Mouse (Mus musculus) embryonic fibroblast, embryonic 13.5 days (primary cell): Measurements from ENCODE around the gene Sec13. TPM values are rescaled to one million over a fixed set of nuclear protein-coding genes. Genes with fewer than 3 reads are reported as not detected.
A peak's percentile ranks its signal among the peaks of the same experiment; 100 is the strongest.

Source experiments
- H3K27ac ChIP-seq: 2 replicates; pipeline ENCODE4 v1.5.1; 2012; ENCODE audit warnings: low read length, control low read depth, inconsistent platforms; ENCODE audit not compliant: insufficient read depth
- H3K4me1 ChIP-seq: 2 replicates; pipeline ENCODE4 v1.6.1; 2011; ENCODE audit warnings: low read length; ENCODE audit not compliant: control insufficient read depth, insufficient read depth
- H3K4me3 ChIP-seq: 2 replicates; pipeline ENCODE4 v1.5.1; 2011; ENCODE audit warnings: mild to moderate bottlenecking, control low read depth, low read length; ENCODE audit not compliant: insufficient read depth
- CTCF ChIP-seq: IDR thresholded peaks from 2 replicates; pipeline ENCODE4 v1.5.1; 2011; ENCODE audit warnings: mild to moderate bottlenecking, control low read depth, low read length, moderate library complexity, borderline replicate concordance; ENCODE audit not compliant: insufficient read depth
- POLR2A ChIP-seq: IDR thresholded peaks from 2 replicates; pipeline ENCODE4 v1.6.1; 2011; ENCODE audit warnings: low read depth, mild to moderate bottlenecking, control low read depth, low read length, moderate library complexity
- polyA plus RNA-seq: library from polyadenylated mRNA; stranded (reverse); fragments of >200 nt; gene quantifications from 2 replicates; pipeline ENCODE4 v1.2.4, GENCODE M21; 2011; ENCODE audit warnings: low read depth; ENCODE audit not compliant: missing spikeins, insufficient read length

Sec13 gene
- polyA plus RNA-seq, 1 experiment: 189 TPM

GRCm38 (mm10) chr6:113691084-113691462 is 49.5 kb downstream of the Sec13 start:
- TF ChIP-seq POLR2A (no peak), CTCF (no peak)
- Histone ChIP-seq H3K27ac (peak overlapping the region; percentile 88), H3K4me3 (peak overlapping the region; percentile 48), H3K4me1 (peaks cover 7% of the 10 kb centered on the region)

- TF ChIP-seq POLR2A (peak; percentile 63), CTCF (no peak)
- H3K4me1 ChIP-seq: peaks cover 3% of the 10 kb centered on the region
- peak overlapping the region; percentile 88 for H3K27ac ChIP-seq
- peak overlapping the region; percentile 48 for H3K4me3 ChIP-seq
Measured at GRCm38 (mm10) chr6:113690400-113691083, 50.0 kb downstream of the Sec13 start.

GRCm38 (mm10) chr6:113690008-113690399 is 50.5 kb downstream of the Sec13 start:
- Histone ChIP-seq H3K4me1 (peaks cover 3% of the 10 kb centered on the region), H3K27ac (peak overlapping the region; percentile 88), H3K4me3 (no peak overlapping the region)
- no peak for TF ChIP-seq CTCF

- no peak overlapping the region for H3K27ac ChIP-seq
Measured at GRCm38 (mm10) chr6:113686551-113687125, 53.9 kb downstream of the Sec13 start.

GRCm38 (mm10) chr6:113683081-113683825 is 57.3 kb downstream of the Sec13 start:
- Histone ChIP-seq H3K4me3 (no peak overlapping the region), H3K4me1 (no peaks in the 10 kb centered on the region), H3K27ac (no peak overlapping the region)
- no peak for TF ChIP-seq CTCF
- TF ChIP-seq POLR2A: no peak

More at GRCm38 (mm10) chr6:113686551-113687125, 53.9 kb downstream of the Sec13 start:
- TF ChIP-seq POLR2A: no peak
- TF ChIP-seq CTCF: no peak
- Histone ChIP-seq H3K4me1 (peaks cover 3% of the 10 kb centered on the region), H3K4me3 (no peak overlapping the region)

GRCm38 (mm10) chr6:113681271-113681670 is 59.3 kb downstream of the Sec13 start:
- Histone ChIP-seq H3K4me3 (no peak overlapping the region), H3K4me1 (peaks cover 3% of the 10 kb centered on the region; the same call in 1 of the 2 replicates), H3K27ac (no peak overlapping the region)
- TF ChIP-seq POLR2A (no peak), CTCF (peak; percentile 85)

GRCm38 (mm10) chr6:113679993-113680566 is 60.5 kb downstream of the Sec13 start:
- Histone ChIP-seq H3K27ac (no peak overlapping the region), H3K4me3 (no peak overlapping the region), H3K4me1 (peaks cover 6% of the 10 kb centered on the region; the same call in 1 of the 2 replicates)
- no peak for TF ChIP-seq CTCF
- no peak for TF ChIP-seq POLR2A

- Histone ChIP-seq H3K4me3 (no peak overlapping the region), H3K4me1 (peaks cover 6% of the 10 kb centered on the region; the same call in 1 of the 2 replicates), H3K27ac (no peak overlapping the region)
- TF ChIP-seq CTCF (no peak), POLR2A (no peak)
Measured at GRCm38 (mm10) chr6:113678246-113679012, 62.1 kb downstream of the Sec13 start.

Other genes starting within 250 kb of the Sec13 start
- gene Prrt3, start 238.8 kb downstream of the Sec13 start, polyA plus RNA-seq: not detected in 2 replicates
- 79.5 and 90.5 TPM in 2 replicates for gene Emc3, start 209.1 kb downstream of the Sec13 start, polyA plus RNA-seq
- gene Fancd2, start 209.1 kb downstream of the Sec13 start, polyA plus RNA-seq: 9.2 and 15.6 TPM in 2 replicates
- gene Fancd2os, start 140.0 kb downstream of the Sec13 start, polyA plus RNA-seq: not detected in 2 replicates
- 162 and 173 TPM in 2 replicates for gene Brk1, start 136.0 kb downstream of the Sec13 start, polyA plus RNA-seq
- 23.5 and 38.7 TPM in 2 replicates for gene Vhl, start 116.8 kb downstream of the Sec13 start, polyA plus RNA-seq
- 21.3 and 28.4 TPM in 2 replicates for gene Irak2, start 102.3 kb downstream of the Sec13 start, polyA plus RNA-seq
- gene Tatdn2, start 43.7 kb downstream of the Sec13 start, polyA plus RNA-seq: 47.5 and 48.1 TPM in 2 replicates
- gene Ghrl, start 20.9 kb downstream of the Sec13 start, polyA plus RNA-seq: not detected in 2 replicates